Mouse (Mus musculus) lung, embryonic 16.5 days (tissue): ENCODE measurements around the gene Ang5. TPM values are rescaled to one million over a fixed set of nuclear protein-coding genes. Genes with fewer than 3 reads are reported as not detected.
"Not testable (repeated sequence)": the region's sequence is repeated elsewhere in the genome, so short reads cannot be mapped to it uniquely, and the experiment has no call there.

ENCODE experiments used
- ATAC-seq: fragments of 200-750 bp; cut with Nextera tagmentation; 2 replicates; pipeline ENCODE4 v1.8.0; 2017; ENCODE audit warnings: low read depth, mild to moderate bottlenecking, moderate library complexity
- H3K27ac ChIP-seq: fragments of 300-500 bp; sonication (generic); 2 replicates; pipeline ENCODE4 v1.5.1; 2014; ENCODE audit warnings: mild to moderate bottlenecking, control low read depth, low read length
- H3K27me3 ChIP-seq: fragments of 300-500 bp; sonication (generic); 2 replicates; pipeline ENCODE4 v1.6.1; 2014; ENCODE audit warnings: low read depth, low read length, mixed read lengths; ENCODE audit not compliant: control insufficient read depth, insufficient read depth
- H3K36me3 ChIP-seq: fragments of 300-500 bp; sonication (generic); 2 replicates; pipeline ENCODE4 v1.6.1; 2014; ENCODE audit warnings: low read length; ENCODE audit not compliant: control insufficient read depth, insufficient read depth
- H3K4me1 ChIP-seq: fragments of 300-500 bp; sonication (generic); replicated peaks from 2 replicates; pipeline ENCODE4 v1.6.1; 2014; ENCODE audit warnings: low read length, mixed read lengths; ENCODE audit not compliant: control insufficient read depth, insufficient read depth
- H3K4me2 ChIP-seq: fragments of 300-500 bp; sonication (generic); 2 replicates; pipeline ENCODE4 v1.6.1; 2014; ENCODE audit warnings: low read depth, low read length, control low read depth
- H3K4me3 ChIP-seq: fragments of 300-500 bp; sonication (generic); 2 replicates; pipeline ENCODE4 v1.5.1; 2014; ENCODE audit warnings: mild to moderate bottlenecking, low read length, control low read depth
- H3K9ac ChIP-seq: fragments of 300-500 bp; sonication (generic); 2 replicates; pipeline ENCODE4 v1.6.1; 2014; ENCODE audit warnings: low read length, control low read depth
- H3K9me3 ChIP-seq: fragments of 300-500 bp; sonication (generic); 2 replicates; pipeline ENCODE4 v1.6.1; 2016; ENCODE audit warnings: low read length; ENCODE audit not compliant: control insufficient read depth
- WGBS: fragments of 180-500 bp; shearing (Covaris S2); extraction: QIAGEN DNeasy Blood & Tissue Kit; methylation state at CpG from one replicate; pipeline ENCODE4 v1.1.7; 2014; 5-methylcytosine and 5-hydroxymethylcytosine counted together
- polyA plus RNA-seq: library from polyadenylated mRNA; unstranded; fragments of >200 nt; fragmentation: Nextera tagmentation; extraction: Ambion mirVana; gene quantifications from 2 replicates; pipeline ENCODE4 v1.2.1, GENCODE M21; 2015

Gene Ang5
- polyA plus RNA-seq, 1 experiment from 2014 or later = not detected

DNA sequence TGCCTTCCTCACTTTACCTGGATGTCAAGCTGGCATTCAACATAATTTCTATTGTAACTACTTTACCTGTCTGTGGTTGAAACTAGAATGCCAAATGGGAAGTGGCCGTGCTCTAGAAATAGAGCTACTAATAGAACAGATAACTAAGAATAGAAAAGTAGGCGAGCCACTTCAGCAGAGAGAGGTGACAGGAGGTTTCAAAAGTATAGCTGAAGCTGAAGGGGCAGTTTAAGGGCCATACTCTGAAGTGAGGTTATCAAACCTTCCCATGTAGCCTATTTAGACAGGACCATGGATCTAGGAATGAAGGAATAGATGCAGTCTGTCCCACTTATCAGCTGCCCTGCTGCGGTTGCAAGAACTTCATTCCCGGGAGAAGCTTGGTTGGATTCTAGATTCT, 26.6 kb downstream of the Ang5 start:
- no peaks in the 10 kb centered on the region for H3K27me3 ChIP-seq
- no peaks in the 10 kb centered on the region for H3K9me3 ChIP-seq
- no peak overlapping the region for H3K9ac ChIP-seq
- no peak overlapping the region for H3K27ac ChIP-seq
- H3K4me3 ChIP-seq = no peak overlapping the region
- 40% methylated on average over 4 of the region's 4 CpGs for WGBS
- H3K4me1 ChIP-seq = no peaks in the 10 kb centered on the region
- no peak for ATAC-seq
- H3K36me3 ChIP-seq = no peaks in the 10 kb centered on the region
- H3K4me2 ChIP-seq = no peak overlapping the region

DNA sequence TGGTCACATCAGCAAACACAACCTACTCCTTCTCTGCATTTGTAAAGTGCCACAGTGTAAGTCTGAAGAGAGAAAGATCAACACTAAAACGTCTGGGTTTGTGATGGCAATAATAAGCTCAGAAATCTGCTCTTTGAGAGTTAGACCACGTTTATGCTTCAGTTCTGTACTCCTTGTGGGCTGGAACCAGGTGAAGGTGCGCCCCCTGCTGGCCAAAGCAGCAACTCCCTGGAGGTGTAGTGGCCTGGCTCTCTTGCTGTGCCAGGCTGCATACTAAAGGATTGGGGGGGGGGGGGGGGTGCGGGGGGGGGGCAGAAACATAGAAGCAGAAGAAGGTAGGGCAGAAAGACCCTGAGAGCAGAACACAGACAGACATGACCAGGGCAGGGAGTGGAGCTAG, 27.0 kb downstream of the Ang5 start:
- no peak overlapping the region for H3K27ac ChIP-seq
- peak; percentile 78 for ATAC-seq
- no peak overlapping the region for H3K9ac ChIP-seq
- WGBS = 0% methylated on average over 3 of the region's 4 CpGs
- no peaks in the 10 kb centered on the region for H3K4me1 ChIP-seq
- H3K36me3 ChIP-seq = no peaks in the 10 kb centered on the region
- H3K4me2 ChIP-seq = no peak overlapping the region
- no peaks in the 10 kb centered on the region for H3K9me3 ChIP-seq
- no peaks in the 10 kb centered on the region for H3K27me3 ChIP-seq
- no peak overlapping the region for H3K4me3 ChIP-seq

DNA sequence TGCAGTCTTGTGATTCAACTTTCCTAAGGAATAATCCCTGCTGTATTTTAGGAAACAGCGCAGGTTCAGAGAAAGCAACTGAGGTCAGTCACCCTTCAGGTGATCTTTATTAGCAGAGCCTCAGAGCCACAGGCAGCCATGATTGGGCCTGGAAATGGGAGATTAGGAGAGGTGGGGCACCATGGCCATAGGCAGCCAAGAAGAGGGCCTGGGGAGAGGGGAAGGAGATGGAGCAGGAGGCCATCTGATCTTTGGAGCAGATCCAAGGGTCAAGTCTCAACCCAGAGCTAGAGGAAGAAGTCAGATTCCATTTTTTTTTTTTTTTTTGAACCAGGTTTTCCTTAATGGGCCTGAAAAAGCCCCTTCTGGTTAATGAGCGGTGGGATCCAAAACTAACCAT, 29.3 kb downstream of the Ang5 start:
- no peak for ATAC-seq
- H3K27me3 ChIP-seq = no peaks in the 10 kb centered on the region
- H3K9ac ChIP-seq = no peak overlapping the region
- no peak overlapping the region for H3K4me3 ChIP-seq
- H3K4me2 ChIP-seq = no peak overlapping the region
- WGBS = 88% methylated on average over 2 of the region's 2 CpGs
- H3K36me3 ChIP-seq = no peaks in the 10 kb centered on the region
- no peaks in the 10 kb centered on the region for H3K9me3 ChIP-seq
- no peak overlapping the region for H3K27ac ChIP-seq
- no peaks in the 10 kb centered on the region for H3K4me1 ChIP-seq

DNA sequence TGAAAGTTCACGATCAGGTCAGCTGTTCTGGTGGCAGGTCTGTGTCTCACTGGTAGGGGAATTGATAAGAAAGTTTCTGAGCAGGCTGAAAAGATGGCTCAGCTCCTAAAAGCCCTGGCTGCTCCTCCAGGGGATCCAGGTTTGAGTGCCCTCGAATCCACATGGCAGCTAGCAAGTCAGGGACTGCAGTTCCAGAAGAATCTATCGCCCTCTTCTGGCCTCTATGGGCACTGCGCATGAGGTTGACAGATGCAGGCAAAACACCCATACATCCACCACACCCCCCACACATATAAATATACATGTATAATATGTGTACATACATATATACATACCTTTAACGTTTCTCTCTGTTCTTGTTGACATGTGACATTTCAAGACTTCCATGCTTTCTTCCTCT, 30.5 kb downstream of the Ang5 start:
- not testable (repeated sequence) for H3K4me2 ChIP-seq, ATAC-seq, H3K9me3 ChIP-seq, H3K27ac ChIP-seq, H3K27me3 ChIP-seq, H3K9ac ChIP-seq, H3K4me1 ChIP-seq, H3K36me3 ChIP-seq, H3K4me3 ChIP-seq
- 11% methylated on average over 5 of the region's 5 CpGs for WGBS

DNA sequence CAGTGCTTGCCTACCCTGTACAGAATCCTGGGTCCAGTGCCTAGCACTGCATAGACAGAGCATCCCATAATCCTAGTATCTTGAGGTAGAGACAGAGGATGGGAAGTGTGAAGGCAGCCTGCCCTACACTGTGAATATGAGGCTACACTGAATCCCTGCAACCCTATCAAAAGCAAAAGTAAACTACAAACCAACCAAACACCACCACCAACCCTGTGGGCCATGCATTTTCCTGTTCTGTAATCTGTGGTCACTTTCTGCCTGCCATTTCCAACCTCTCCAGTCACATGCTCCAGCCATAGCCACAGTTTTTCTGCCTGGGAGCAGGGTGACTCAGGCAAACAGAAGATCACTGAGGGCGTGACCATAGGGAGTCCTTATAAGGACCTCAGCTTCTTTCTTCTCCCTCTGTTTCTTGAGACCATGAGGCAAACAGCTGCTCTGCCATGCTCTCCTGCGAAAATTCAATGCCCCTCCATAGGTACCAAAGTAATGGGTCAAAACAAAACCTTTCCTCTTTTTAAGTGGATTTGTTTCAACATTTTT, 41.7 kb downstream of the Ang5 start:
- H3K4me1 ChIP-seq, H3K27ac ChIP-seq, H3K27me3 ChIP-seq, ATAC-seq, H3K9me3 ChIP-seq, H3K4me3 ChIP-seq, H3K9ac ChIP-seq, H3K4me2 ChIP-seq, H3K36me3 ChIP-seq: not testable (repeated sequence)
- 72% methylated on average over 2 of the region's 2 CpGs for WGBS

DNA sequence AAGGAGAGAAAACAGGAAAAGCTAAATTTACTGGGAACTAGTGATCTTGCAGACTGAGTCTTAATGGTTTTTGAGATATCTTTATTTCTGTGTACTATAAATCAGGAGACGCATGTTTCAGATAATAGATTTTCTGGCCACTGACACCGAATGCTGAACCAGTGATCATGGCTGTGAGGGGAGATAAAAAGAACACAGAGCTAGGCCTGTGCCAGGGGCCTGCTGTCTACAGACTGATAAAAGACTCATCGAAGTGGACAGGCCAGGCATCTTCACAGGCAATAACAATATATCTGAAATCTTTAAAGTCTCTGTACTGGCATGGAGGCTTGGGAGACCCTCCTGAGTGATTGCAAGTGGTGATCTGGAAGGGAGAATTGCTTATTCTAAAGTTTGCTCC, 44.7 kb downstream of the Ang5 start:
- Histone ChIP-seq H3K36me3 (no peaks in the 10 kb centered on the region), H3K27ac (no peak overlapping the region), H3K9me3 (no peaks in the 10 kb centered on the region), H3K4me2 (no peak overlapping the region), H3K27me3 (no peaks in the 10 kb centered on the region), H3K9ac (no peak overlapping the region), H3K4me1 (no peaks in the 10 kb centered on the region), H3K4me3 (no peak overlapping the region)
- ATAC-seq = no peak
- WGBS = 53% methylated on average over 3 of the region's 3 CpGs

DNA sequence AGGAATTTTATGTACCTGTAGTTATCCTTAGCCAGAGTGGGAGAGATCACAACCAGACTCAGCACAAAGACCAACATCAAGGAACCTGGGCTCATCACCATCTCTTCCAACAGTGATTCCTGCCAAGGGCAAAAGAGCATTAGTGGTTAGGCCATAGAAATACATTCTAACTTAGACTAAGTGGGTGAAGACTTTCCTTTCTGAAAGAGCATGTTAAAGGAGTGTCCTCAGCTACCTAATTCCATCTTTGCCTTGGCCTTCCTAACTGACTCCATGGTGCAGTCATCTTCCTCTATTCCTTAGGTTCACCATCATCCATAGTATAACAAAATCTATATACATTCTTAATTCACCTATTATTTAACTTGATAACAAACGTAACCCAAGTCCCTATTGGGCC, 45.3 kb downstream of the Ang5 start, which contains the start of gene Ang6:
Gene Ang6, minus strand, starts transcription at position 101 of the 400 bp plus-strand sequence.
- H3K4me3 ChIP-seq = no peak within 1 kb of the TSS
- no peaks in the 10 kb centered on the region for H3K36me3 ChIP-seq
- 80% methylated on average over 1 of the region's 1 CpGs for WGBS

DNA sequence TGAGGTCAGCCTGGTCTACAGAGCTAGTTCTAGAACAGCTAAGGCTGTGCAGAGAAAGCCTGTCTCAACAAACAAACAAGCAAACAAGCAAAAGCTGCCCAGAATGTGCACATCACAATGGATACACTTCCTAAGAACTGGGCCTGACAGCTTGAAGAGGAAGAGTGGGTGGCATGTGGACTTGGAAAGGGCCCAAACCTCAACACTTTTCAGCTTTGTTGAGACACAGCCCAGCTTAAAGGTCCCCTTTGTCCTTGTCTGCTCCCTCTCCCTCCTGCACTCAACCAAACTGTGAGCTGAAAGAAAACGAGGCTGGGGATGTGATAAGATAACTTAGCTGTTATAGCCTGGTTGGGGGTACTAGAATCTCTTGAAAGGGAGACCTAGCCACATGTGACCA, 51.2 kb downstream of the Ang5 start:
- no CpG with 5 or more reads among the region's 1 CpGs for WGBS

More for the DNA sequence above, 45.3 kb downstream of the Ang5 start, which contains the start of gene Ang6:
- no peaks in the 10 kb centered on the region for H3K4me1 ChIP-seq
- no peak within 1 kb of the TSS for H3K9ac ChIP-seq
- no peak within 1 kb of the TSS for H3K4me2 ChIP-seq
- no peak within 1 kb of the TSS for H3K27ac ChIP-seq
- no peak for ATAC-seq
- H3K27me3 ChIP-seq = no peaks in the 10 kb centered on the region
- H3K9me3 ChIP-seq = no peaks in the 10 kb centered on the region

DNA sequence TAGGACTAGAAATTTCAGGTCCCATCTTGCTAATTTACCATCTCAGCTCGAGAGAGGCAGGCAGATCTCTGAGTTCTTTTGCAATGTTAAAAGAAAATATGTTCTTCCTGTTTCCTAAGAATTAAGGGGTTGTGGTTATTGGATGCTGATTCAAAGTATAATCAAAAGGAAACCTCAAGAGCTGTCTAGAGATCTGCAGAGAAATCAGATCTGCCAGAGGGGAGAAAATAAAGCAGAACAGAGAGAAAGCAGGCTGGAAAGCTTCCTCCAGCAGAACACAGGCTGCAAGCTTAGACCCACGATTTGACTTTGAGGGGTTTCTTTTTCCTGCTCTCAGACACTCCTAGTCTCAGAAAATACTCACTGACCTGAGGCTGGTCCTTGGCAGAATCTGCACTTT, 52.8 kb downstream of the Ang5 start:
- not testable (repeated sequence) for H3K36me3 ChIP-seq, H3K27me3 ChIP-seq, H3K27ac ChIP-seq, H3K4me3 ChIP-seq, H3K9ac ChIP-seq, H3K4me2 ChIP-seq, H3K4me1 ChIP-seq, ATAC-seq, H3K9me3 ChIP-seq
- WGBS = 17% methylated on average over 2 of the region's 2 CpGs

More for the DNA sequence above, 51.2 kb downstream of the Ang5 start:
- H3K27me3 ChIP-seq, H3K9me3 ChIP-seq, H3K4me1 ChIP-seq, H3K4me2 ChIP-seq, H3K36me3 ChIP-seq, H3K4me3 ChIP-seq, H3K9ac ChIP-seq, ATAC-seq, H3K27ac ChIP-seq: not testable (repeated sequence)
